Mouse (Mus musculus): Measurements from ENCODE around the gene Ncoa4. TPM values are rescaled to one million over a fixed set of nuclear protein-coding genes. Genes with fewer than 3 reads are reported as not detected.
"Not testable (repeated sequence)": the region's sequence is repeated elsewhere in the genome, so short reads cannot be mapped to it uniquely, and the experiment has no call there.

Gene Ncoa4
- polyA plus RNA-seq (2015; fragmentation: Nextera tagmentation; extraction: Ambion mirVana) = 145 and 150 TPM in 2 replicates

- Histone ChIP-seq H3K4me2 (ENCODE audit: low read depth, low read length) (peak within 1 kb of the TSS; percentile 94), H3K36me3 (ENCODE audit: control insufficient read depth, insufficient read depth, low read length) (no peaks in the 10 kb centered on the region), H3K9me3 (replicated peaks; ENCODE audit: control insufficient read depth, low read length) (no peaks in the 10 kb centered on the region; the same call in 1 of the 2 replicates), H3K4me3 (replicated peaks; ENCODE audit: low read length) (peak within 1 kb of the TSS; percentile 92), H3K4me1 (ENCODE audit: control insufficient read depth, insufficient read depth, low read length) (peaks cover 32% of the 10 kb centered on the region), H3K9ac (ENCODE audit: low read length) (peak within 1 kb of the TSS; percentile 93), H3K27me3 (ENCODE audit: control insufficient read depth, insufficient read depth, low read length) (no peaks in the 10 kb centered on the region), H3K27ac (ENCODE audit: low read length) (peak within 1 kb of the TSS; percentile 92)
- WGBS = under 1% methylated on average over 40 of the region's 40 CpGs
- peak; percentile 95 for ATAC-seq (ENCODE audit: insufficient read depth, low FRiP score)
These were observed at the start of gene Ncoa4 for GRCm38 (mm10) chr14:32159690-32160246. Gene Ncoa4 (plus strand): TSS chr14:32159865.

GRCm38 (mm10) chr14:32112124-32112523 lies 47.5 kb upstream of the Ncoa4 start:
- not testable (repeated sequence) for H3K4me1 ChIP-seq (ENCODE audit: control insufficient read depth, insufficient read depth, low read length); H3K27ac ChIP-seq (ENCODE audit: low read length); H3K4me3 ChIP-seq (replicated peaks; ENCODE audit: low read length); H3K27me3 ChIP-seq (ENCODE audit: control insufficient read depth, insufficient read depth, low read length); H3K9me3 ChIP-seq (replicated peaks; ENCODE audit: control insufficient read depth, low read length); ATAC-seq (ENCODE audit: insufficient read depth, low FRiP score); H3K4me2 ChIP-seq (ENCODE audit: low read depth, low read length); H3K9ac ChIP-seq (ENCODE audit: low read length); H3K36me3 ChIP-seq (ENCODE audit: control insufficient read depth, insufficient read depth, low read length)
- 89% methylated on average over 10 of the region's 10 CpGs for WGBS

GRCm38 (mm10) chr14:32120940-32121919 lies 38.4 kb upstream of the Ncoa4 start:
- Histone ChIP-seq H3K4me3 (replicated peaks; ENCODE audit: low read length) (no peak overlapping the region), H3K9ac (ENCODE audit: low read length) (no peak overlapping the region), H3K4me2 (ENCODE audit: low read depth, low read length) (no peak overlapping the region), H3K27me3 (ENCODE audit: control insufficient read depth, insufficient read depth, low read length) (no peaks in the 10 kb centered on the region), H3K36me3 (ENCODE audit: control insufficient read depth, insufficient read depth, low read length) (no peaks in the 10 kb centered on the region), H3K4me1 (ENCODE audit: control insufficient read depth, insufficient read depth, low read length) (no peaks in the 10 kb centered on the region), H3K9me3 (replicated peaks; ENCODE audit: control insufficient read depth, low read length) (no peaks in the 10 kb centered on the region), H3K27ac (ENCODE audit: low read length) (no peak overlapping the region)
- WGBS = 70% methylated on average over 11 of the region's 11 CpGs
- no peak for ATAC-seq (ENCODE audit: insufficient read depth, low FRiP score)

GRCm38 (mm10) chr14:32121920-32122315 lies 37.7 kb upstream of the Ncoa4 start:
- H3K4me3 ChIP-seq (replicated peaks; ENCODE audit: low read length) = no peak overlapping the region
- no peak for ATAC-seq (ENCODE audit: insufficient read depth, low FRiP score)
- no peak overlapping the region for H3K4me2 ChIP-seq (ENCODE audit: low read depth, low read length)
- no peaks in the 10 kb centered on the region for H3K36me3 ChIP-seq (ENCODE audit: control insufficient read depth, insufficient read depth, low read length)
- H3K4me1 ChIP-seq (ENCODE audit: control insufficient read depth, insufficient read depth, low read length) = no peaks in the 10 kb centered on the region
- no peaks in the 10 kb centered on the region for H3K27me3 ChIP-seq (ENCODE audit: control insufficient read depth, insufficient read depth, low read length)
- no peaks in the 10 kb centered on the region for H3K9me3 ChIP-seq (replicated peaks; ENCODE audit: control insufficient read depth, low read length)
- no peak overlapping the region for H3K9ac ChIP-seq (ENCODE audit: low read length)
- 53% methylated on average over 2 of the region's 2 CpGs for WGBS
- H3K27ac ChIP-seq (ENCODE audit: low read length) = no peak overlapping the region

GRCm38 (mm10) chr14:32124261-32124660 lies 35.4 kb upstream of the Ncoa4 start:
- 55% methylated on average over 3 of the region's 3 CpGs for WGBS
- H3K4me3 ChIP-seq (replicated peaks; ENCODE audit: low read length) = no peak overlapping the region
- no peaks in the 10 kb centered on the region for H3K36me3 ChIP-seq (ENCODE audit: control insufficient read depth, insufficient read depth, low read length)
- no peak overlapping the region for H3K9ac ChIP-seq (ENCODE audit: low read length)
- no peaks in the 10 kb centered on the region for H3K4me1 ChIP-seq (ENCODE audit: control insufficient read depth, insufficient read depth, low read length)
- H3K4me2 ChIP-seq (ENCODE audit: low read depth, low read length) = no peak overlapping the region
- ATAC-seq (ENCODE audit: insufficient read depth, low FRiP score) = no peak
- H3K9me3 ChIP-seq (replicated peaks; ENCODE audit: control insufficient read depth, low read length) = no peaks in the 10 kb centered on the region
- no peak overlapping the region for H3K27ac ChIP-seq (ENCODE audit: low read length)
- H3K27me3 ChIP-seq (ENCODE audit: control insufficient read depth, insufficient read depth, low read length) = no peaks in the 10 kb centered on the region

- not testable (repeated sequence) for H3K4me3 ChIP-seq (replicated peaks; ENCODE audit: low read length); H3K27ac ChIP-seq (ENCODE audit: low read length); H3K9me3 ChIP-seq (replicated peaks; ENCODE audit: control insufficient read depth, low read length); H3K36me3 ChIP-seq (ENCODE audit: control insufficient read depth, insufficient read depth, low read length); H3K9ac ChIP-seq (ENCODE audit: low read length); ATAC-seq (ENCODE audit: insufficient read depth, low FRiP score); H3K4me2 ChIP-seq (ENCODE audit: low read depth, low read length); H3K27me3 ChIP-seq (ENCODE audit: control insufficient read depth, insufficient read depth, low read length); H3K4me1 ChIP-seq (ENCODE audit: control insufficient read depth, insufficient read depth, low read length)
- WGBS = 83% methylated on average over 5 of the region's 5 CpGs
These were observed 34.4 kb upstream of the Ncoa4 start for GRCm38 (mm10) chr14:32125256-32125655.

- no peak overlapping the region for H3K9ac ChIP-seq (ENCODE audit: low read length)
- H3K27ac ChIP-seq (ENCODE audit: low read length) = no peak overlapping the region
- H3K27me3 ChIP-seq (ENCODE audit: control insufficient read depth, insufficient read depth, low read length) = no peaks in the 10 kb centered on the region
- H3K4me2 ChIP-seq (ENCODE audit: low read depth, low read length) = no peak overlapping the region
- WGBS = 72% methylated on average over 5 of the region's 5 CpGs
- no peaks in the 10 kb centered on the region for H3K4me1 ChIP-seq (ENCODE audit: control insufficient read depth, insufficient read depth, low read length)
- ATAC-seq (ENCODE audit: insufficient read depth, low FRiP score) = no peak
- H3K36me3 ChIP-seq (ENCODE audit: control insufficient read depth, insufficient read depth, low read length) = no peaks in the 10 kb centered on the region
- H3K9me3 ChIP-seq (replicated peaks; ENCODE audit: control insufficient read depth, low read length) = no peaks in the 10 kb centered on the region
- no peak overlapping the region for H3K4me3 ChIP-seq (replicated peaks; ENCODE audit: low read length)
These were observed 31.3 kb upstream of the Ncoa4 start for GRCm38 (mm10) chr14:32128409-32128808.

GRCm38 (mm10) chr14:32131836-32132235 lies 27.8 kb upstream of the Ncoa4 start:
- H3K4me2 ChIP-seq (ENCODE audit: low read depth, low read length) = no peak overlapping the region
- ATAC-seq (ENCODE audit: insufficient read depth, low FRiP score) = no peak
- no peak overlapping the region for H3K9ac ChIP-seq (ENCODE audit: low read length)
- no peaks in the 10 kb centered on the region for H3K36me3 ChIP-seq (ENCODE audit: control insufficient read depth, insufficient read depth, low read length)
- no peaks in the 10 kb centered on the region for H3K9me3 ChIP-seq (replicated peaks; ENCODE audit: control insufficient read depth, low read length)
- H3K4me1 ChIP-seq (ENCODE audit: control insufficient read depth, insufficient read depth, low read length) = peaks cover 6% of the 10 kb centered on the region; the same call in 1 of the 2 replicates
- H3K27ac ChIP-seq (ENCODE audit: low read length) = no peak overlapping the region
- WGBS = 46% methylated on average over 4 of the region's 4 CpGs
- no peaks in the 10 kb centered on the region for H3K27me3 ChIP-seq (ENCODE audit: control insufficient read depth, insufficient read depth, low read length)
- no peak overlapping the region for H3K4me3 ChIP-seq (replicated peaks; ENCODE audit: low read length)

GRCm38 (mm10) chr14:32134293-32134692 lies 25.4 kb upstream of the Ncoa4 start:
- Histone ChIP-seq H3K9ac (ENCODE audit: low read length) (no peak overlapping the region), H3K9me3 (replicated peaks; ENCODE audit: control insufficient read depth, low read length) (no peaks in the 10 kb centered on the region), H3K4me2 (ENCODE audit: low read depth, low read length) (no peak overlapping the region), H3K27me3 (ENCODE audit: control insufficient read depth, insufficient read depth, low read length) (no peaks in the 10 kb centered on the region), H3K27ac (ENCODE audit: low read length) (peak overlapping the region; percentile 49; the same call in 1 of the 2 replicates), H3K4me3 (replicated peaks; ENCODE audit: low read length) (no peak overlapping the region), H3K4me1 (ENCODE audit: control insufficient read depth, insufficient read depth, low read length) (peaks cover 6% of the 10 kb centered on the region; the same call in 1 of the 2 replicates), H3K36me3 (ENCODE audit: control insufficient read depth, insufficient read depth, low read length) (no peaks in the 10 kb centered on the region)
- peak; percentile 40; the same call in 1 of the 2 replicates for ATAC-seq (ENCODE audit: insufficient read depth, low FRiP score)
- WGBS = 19% methylated on average over 2 of the region's 2 CpGs

Measured in stomach, embryonic 16.5 days (tissue).